Mouse (Mus musculus): Measurements from ENCODE around the gene Gm13889. TPM values are rescaled to one million over a fixed set of nuclear protein-coding genes. Genes with fewer than 3 reads are reported as not detected.

Gene Gm13889
- polyA plus RNA-seq, 1 experiment from 2014 or later, result 1.7 TPM

GRCm38 (mm10) chr2:93913552-93913951, 43.4 kb downstream of the Gm13889 start:
- Histone ChIP-seq H3K27ac (ENCODE audit: low read depth, low read length) (no peak overlapping the region), H3K9ac (ENCODE audit: low read length) (no peak overlapping the region), H3K4me2 (no peak overlapping the region), H3K27me3 (ENCODE audit: control insufficient read depth, insufficient read depth, low read length) (no peaks in the 10 kb centered on the region), H3K4me1 (ENCODE audit: control insufficient read depth, insufficient read depth, low read length) (no peaks in the 10 kb centered on the region), H3K36me3 (ENCODE audit: control insufficient read depth, insufficient read depth, low read length) (no peaks in the 10 kb centered on the region), H3K4me3 (ENCODE audit: low read depth, low read length) (no peak overlapping the region), H3K9me3 (ENCODE audit: control insufficient read depth, low read length) (no peaks in the 10 kb centered on the region)
- WGBS, result 89% methylated on average over 2 of the region's 2 CpGs
- no peak for ATAC-seq (ENCODE audit: low FRiP score)
- DNase-seq (ENCODE audit: low spot score, missing footprints), result no peak

GRCm38 (mm10) chr2:93911942-93912341, 45.1 kb downstream of the Gm13889 start:
- ATAC-seq (ENCODE audit: low FRiP score) (no peak), DNase-seq (ENCODE audit: low spot score, missing footprints) (no peak)
- Histone ChIP-seq H3K4me3 (ENCODE audit: low read depth, low read length) (no peak overlapping the region), H3K27ac (ENCODE audit: low read depth, low read length) (no peak overlapping the region), H3K36me3 (ENCODE audit: control insufficient read depth, insufficient read depth, low read length) (no peaks in the 10 kb centered on the region), H3K9ac (ENCODE audit: low read length) (no peak overlapping the region), H3K4me2 (no peak overlapping the region), H3K4me1 (ENCODE audit: control insufficient read depth, insufficient read depth, low read length) (no peaks in the 10 kb centered on the region; the same call in 1 of the 2 replicates), H3K9me3 (ENCODE audit: control insufficient read depth, low read length) (no peaks in the 10 kb centered on the region), H3K27me3 (ENCODE audit: control insufficient read depth, insufficient read depth, low read length) (no peaks in the 10 kb centered on the region)
- 88% methylated on average over 10 of the region's 10 CpGs for WGBS

- WGBS, result 77% methylated on average over 5 of the region's 5 CpGs
- Histone ChIP-seq H3K36me3 (ENCODE audit: control insufficient read depth, insufficient read depth, low read length) (no peaks in the 10 kb centered on the region), H3K4me1 (ENCODE audit: control insufficient read depth, insufficient read depth, low read length) (no peaks in the 10 kb centered on the region; the same call in 1 of the 2 replicates), H3K27ac (ENCODE audit: low read depth, low read length) (no peak overlapping the region), H3K27me3 (ENCODE audit: control insufficient read depth, insufficient read depth, low read length) (no peaks in the 10 kb centered on the region), H3K9me3 (ENCODE audit: control insufficient read depth, low read length) (no peaks in the 10 kb centered on the region), H3K4me3 (ENCODE audit: low read depth, low read length) (no peak overlapping the region), H3K4me2 (no peak overlapping the region), H3K9ac (ENCODE audit: low read length) (no peak overlapping the region)
- no peak for DNase-seq (ENCODE audit: low spot score, missing footprints)
- no peak for ATAC-seq (ENCODE audit: low FRiP score)
Observed at GRCm38 (mm10) chr2:93909716-93910115, 47.3 kb downstream of the Gm13889 start.

GRCm38 (mm10) chr2:93907519-93908294, 49.3 kb downstream of the Gm13889 start:
- no peak for ATAC-seq (ENCODE audit: low FRiP score)
- Histone ChIP-seq H3K9ac (ENCODE audit: low read length) (no peak overlapping the region), H3K4me3 (ENCODE audit: low read depth, low read length) (no peak overlapping the region), H3K9me3 (ENCODE audit: control insufficient read depth, low read length) (no peaks in the 10 kb centered on the region), H3K27ac (ENCODE audit: low read depth, low read length) (no peak overlapping the region; the same call in 1 of the 2 replicates), H3K36me3 (ENCODE audit: control insufficient read depth, insufficient read depth, low read length) (no peaks in the 10 kb centered on the region), H3K27me3 (ENCODE audit: control insufficient read depth, insufficient read depth, low read length) (no peaks in the 10 kb centered on the region), H3K4me1 (ENCODE audit: control insufficient read depth, insufficient read depth, low read length) (no peaks in the 10 kb centered on the region; the same call in 1 of the 2 replicates), H3K4me2 (no peak overlapping the region)
- WGBS, result 69% methylated on average over 9 of the region's 9 CpGs
- no peak for DNase-seq (ENCODE audit: low spot score, missing footprints)

GRCm38 (mm10) chr2:93906316-93906715, 50.7 kb downstream of the Gm13889 start:
- no peak overlapping the region for H3K9ac ChIP-seq (ENCODE audit: low read length)
- no peak overlapping the region for H3K4me3 ChIP-seq (ENCODE audit: low read depth, low read length)
- ATAC-seq (ENCODE audit: low FRiP score), result no peak
- DNase-seq (ENCODE audit: low spot score, missing footprints), result no peak
- no peak overlapping the region for H3K4me2 ChIP-seq
- no peaks in the 10 kb centered on the region; the same call in 1 of the 2 replicates for H3K4me1 ChIP-seq (ENCODE audit: control insufficient read depth, insufficient read depth, low read length)
- H3K36me3 ChIP-seq (ENCODE audit: control insufficient read depth, insufficient read depth, low read length), result no peaks in the 10 kb centered on the region
- H3K9me3 ChIP-seq (ENCODE audit: control insufficient read depth, low read length), result no peaks in the 10 kb centered on the region
- no peaks in the 10 kb centered on the region for H3K27me3 ChIP-seq (ENCODE audit: control insufficient read depth, insufficient read depth, low read length)
- H3K27ac ChIP-seq (ENCODE audit: low read depth, low read length), result no peak overlapping the region
- 33% methylated on average over 4 of the region's 4 CpGs for WGBS

Other genes with a start within 250 kb of the Gm13889 start
- gene Ext2, start 134.6 kb downstream of the Gm13889 start, polyA plus RNA-seq (2014; fragmentation: Nextera tagmentation; extraction: Ambion mirVana), result 63.8 and 68.2 TPM in 2 replicates
- gene Accs, start 107.3 kb downstream of the Gm13889 start, polyA plus RNA-seq (2014; fragmentation: Nextera tagmentation; extraction: Ambion mirVana), result 5.8 and 7.5 TPM in 2 replicates
- 0.20 TPM in 1 of 2 replicates, not detected in the other for gene Accsl, start 88.0 kb downstream of the Gm13889 start, polyA plus RNA-seq (2014; fragmentation: Nextera tagmentation; extraction: Ambion mirVana)
- gene Gm27027, start 39.2 kb upstream of the Gm13889 start, polyA plus RNA-seq (2014; fragmentation: Nextera tagmentation; extraction: Ambion mirVana), result not detected in 2 replicates
- 50.8 and 51.3 TPM in 2 replicates for gene Alkbh3, start 53.6 kb upstream of the Gm13889 start, polyA plus RNA-seq (2014; fragmentation: Nextera tagmentation; extraction: Ambion mirVana)
- 131 and 141 TPM in 2 replicates for gene Hsd17b12, start 200.8 kb upstream of the Gm13889 start, polyA plus RNA-seq (2014; fragmentation: Nextera tagmentation; extraction: Ambion mirVana)

Measured in midbrain, embryonic 11.5 days (tissue).